Mouse (Mus musculus) heart, postnatal 14 days (tissue): ENCODE results near the gene Lif. TPM values are rescaled to one million over a fixed set of nuclear protein-coding genes. Genes with fewer than 3 reads are reported as not detected.

Experiments
- DNase-seq, 2 experiments: peaks; one replicate each; pipeline ENCODE4 v3.0.0; 2021 to 2022
- intact Hi-C: fragments of 180-260 bp; cut with DNase I; formaldehyde crosslinking; loops from one replicate; pipeline ENCODE4 v1.15.1; 2025
- total RNA-seq, 2 experiments: library from RNA; stranded (reverse); gene quantifications; 2 replicates each; pipeline ENCODE4 v1.2.3; 2021

The Lif gene
- total RNA-seq, 2 experiments from 2014 or later, result 0.14 to 0.37 TPM

- peak; percentile 54 to 75 for DNase-seq
- intact Hi-C loops, result no loop called here
Observed at GRCm38 (mm10) chr11:4260463-4261187, 3.3 kb downstream of the Lif start.

DNA sequence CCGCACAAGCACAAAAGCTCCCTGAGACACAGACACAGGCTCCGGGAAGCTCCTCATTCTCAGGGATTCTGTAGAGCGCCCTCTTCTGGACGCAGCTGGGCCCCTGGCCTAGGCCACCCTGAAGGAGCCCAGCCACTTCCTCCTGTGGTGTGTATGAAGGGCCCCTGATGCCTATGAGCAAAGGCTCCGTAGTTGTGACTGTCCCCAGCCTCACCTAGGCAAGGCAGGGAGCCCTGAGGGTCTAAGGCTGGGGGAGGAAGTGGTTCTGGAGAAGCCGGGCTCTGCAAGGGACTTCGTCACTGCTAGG, 3.8 kb downstream of the Lif start:
- intact Hi-C loops, result no loop called here

DNA sequence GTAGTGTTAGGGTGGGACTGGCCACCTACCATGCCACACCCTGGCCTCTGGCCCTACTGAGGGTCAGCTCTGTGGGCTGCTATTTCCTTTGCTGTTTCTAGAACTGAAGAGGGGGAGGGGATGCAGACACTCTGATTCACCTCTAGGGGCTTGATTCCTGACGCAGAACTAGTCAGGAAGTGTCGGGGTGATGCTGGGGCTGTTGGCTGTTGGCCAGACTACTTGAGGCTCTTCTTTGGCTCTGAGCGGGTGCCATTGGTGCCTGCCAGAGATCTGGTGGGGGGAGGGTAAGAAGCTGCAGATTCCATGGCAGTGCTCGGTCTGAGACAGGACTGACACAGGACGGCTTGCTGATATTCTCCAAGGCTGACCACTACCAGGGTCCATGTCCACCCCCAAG, 4.6 kb downstream of the Lif start:
- intact Hi-C loops, result no loop called here
- peak; percentile 35 to 74 for DNase-seq

More for the DNA sequence above, 3.8 kb downstream of the Lif start:
- DNase-seq, result peak; percentile 57 to 78

DNA sequence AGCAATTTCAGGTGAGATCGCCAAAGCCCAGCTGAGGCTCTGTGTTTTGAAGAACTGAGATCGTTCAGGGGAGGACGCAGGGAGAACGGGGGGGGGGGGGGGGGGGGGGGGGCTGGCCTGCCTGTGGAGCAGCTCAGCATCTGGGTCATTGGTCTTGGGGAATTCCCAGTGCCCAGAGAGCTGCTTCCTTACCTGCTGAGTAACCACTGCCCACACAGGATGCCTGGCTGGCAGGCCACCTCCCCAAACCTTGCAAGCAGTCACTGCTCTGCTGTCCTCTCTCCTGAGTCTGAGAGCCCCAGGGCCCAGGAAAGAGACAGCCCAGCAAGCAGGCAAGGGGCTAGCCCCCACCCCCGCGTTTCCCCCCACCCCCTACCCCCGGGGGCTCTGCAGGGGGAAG, 5.5 kb downstream of the Lif start:
- intact Hi-C loops, result no loop called here
- no peak for DNase-seq

DNA sequence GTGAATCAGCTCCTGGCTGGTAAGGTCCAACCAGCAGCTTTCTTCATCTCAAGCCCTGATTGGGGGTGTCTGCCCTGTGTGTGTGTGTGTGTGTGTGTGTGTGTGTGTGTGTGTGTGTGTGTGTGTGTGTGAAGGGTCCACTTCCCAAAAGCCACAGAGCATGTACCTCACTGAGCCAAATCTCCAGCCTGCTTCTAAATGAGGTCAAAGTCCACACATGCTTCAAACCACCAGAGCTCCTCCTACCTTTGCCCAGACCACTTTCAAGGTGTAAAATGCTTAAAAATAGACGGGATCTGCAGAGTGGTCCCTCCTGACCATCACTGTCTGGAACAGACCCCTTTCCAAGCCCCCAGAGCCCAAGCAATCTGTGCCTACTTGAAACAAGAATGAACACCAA, 5.9 kb downstream of the Lif start:
- intact Hi-C loops, result no loop called here
- no peak for DNase-seq

GRCm38 (mm10) chr11:4264066-4264465, 6.7 kb downstream of the Lif start:
- peak; percentile 65 to 75 for DNase-seq
- intact Hi-C loops, result loop anchor here (2.0 kb wide), 1 partner anchor 39 kb away; no protein-coding TSS in a partner anchor

DNA sequence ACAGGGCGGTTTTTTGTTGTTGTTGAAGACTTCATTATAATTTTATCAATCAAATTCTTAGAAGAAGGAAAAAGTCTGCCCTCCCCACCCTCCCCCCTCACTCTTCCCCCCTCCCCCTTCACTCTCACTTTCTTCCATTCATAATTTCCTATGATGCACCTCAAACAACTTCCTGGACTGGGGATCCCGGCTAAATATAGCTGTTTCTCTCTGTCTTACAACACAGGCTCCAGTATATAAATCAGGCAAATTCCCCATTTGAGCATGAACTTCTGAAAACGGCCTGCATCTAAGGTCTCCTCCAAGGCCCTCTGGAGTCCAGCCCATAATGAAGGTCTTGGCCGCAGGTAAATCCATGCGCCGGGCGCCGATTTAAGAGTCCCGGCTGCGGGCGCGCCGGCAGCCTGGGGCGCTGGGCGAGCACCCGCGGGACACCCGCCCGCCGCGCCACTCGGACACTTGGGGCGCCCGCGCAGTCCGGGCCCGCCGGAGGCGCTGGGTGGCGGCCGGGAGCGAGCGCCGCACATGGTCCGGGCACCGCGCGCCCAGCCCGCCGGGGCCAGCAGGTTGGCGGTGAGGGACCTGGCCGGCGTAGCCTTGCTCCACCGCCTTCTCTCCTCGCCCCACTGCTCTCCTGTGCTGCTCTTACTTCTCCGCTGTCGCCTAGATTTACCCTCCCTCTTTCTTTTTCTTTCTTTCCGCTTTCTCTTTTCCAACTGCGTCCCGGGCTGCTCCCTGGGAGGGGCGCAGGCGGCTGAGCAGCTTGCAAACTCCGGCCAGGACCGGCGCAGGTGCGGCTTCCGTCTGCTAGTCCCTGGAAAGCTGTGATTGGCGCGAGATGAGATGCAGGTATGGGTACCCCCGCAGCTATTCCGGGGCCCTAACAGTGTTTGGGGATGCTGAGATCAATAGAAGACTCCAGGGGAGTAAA, 9.2 kb downstream of the Lif start:
- peak; percentile 76 to 78 for DNase-seq

GRCm38 (mm10) chr11:4267202-4267578, 9.8 kb downstream of the Lif start:
- intact Hi-C loops, result no loop called here
- DNase-seq, result no peak

More for the DNA sequence above, 9.2 kb downstream of the Lif start:
- intact Hi-C loops, result no loop called here

DNA sequence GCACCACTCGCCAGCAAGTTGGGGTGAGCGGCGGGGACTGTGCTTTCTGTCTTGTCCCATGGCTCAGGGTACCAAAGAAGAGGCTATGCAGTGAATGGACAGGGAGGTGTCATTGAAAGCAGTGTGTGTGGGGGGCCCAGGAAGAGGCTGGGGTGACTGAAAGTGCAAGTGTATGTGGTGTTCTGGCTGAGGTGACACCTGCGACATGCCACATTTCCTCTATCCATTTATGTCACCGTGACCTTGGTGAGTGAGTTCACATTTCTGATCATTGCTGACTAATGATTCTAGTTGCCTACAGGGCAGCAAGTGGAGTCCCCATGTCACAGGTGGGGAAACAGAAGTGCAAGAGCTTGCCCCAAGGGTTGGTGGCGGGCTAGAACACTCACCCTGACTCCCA, 11.1 kb downstream of the Lif start:
- DNase-seq, result no peak
- intact Hi-C loops, result no loop called here

GRCm38 (mm10) chr11:4270744-4271459, 13.5 kb downstream of the Lif start:
- intact Hi-C loops, result no loop called here

DNA sequence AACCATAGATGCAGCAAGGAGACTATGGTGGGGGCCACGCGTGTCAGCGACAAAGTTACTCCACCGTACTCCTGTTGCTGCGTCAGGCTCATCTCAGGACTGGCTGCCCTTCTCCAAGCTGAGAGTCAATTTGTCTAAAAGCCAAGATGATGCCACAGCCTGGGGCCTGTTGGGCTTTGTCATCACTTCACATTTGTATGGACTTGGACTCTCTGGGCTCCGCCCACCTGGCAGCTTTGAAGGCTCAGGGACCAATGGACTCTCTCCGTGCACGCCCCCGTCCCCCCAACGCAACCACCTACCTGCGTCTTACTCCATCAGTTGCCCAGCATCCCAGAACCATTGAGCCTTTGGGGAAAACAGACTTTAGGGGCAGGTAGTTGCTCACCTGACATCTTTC, 14.2 kb downstream of the Lif start:
- no peak for DNase-seq
- intact Hi-C loops, result no loop called here

More at GRCm38 (mm10) chr11:4270744-4271459, 13.5 kb downstream of the Lif start:
- peak; percentile 49 to 57 for DNase-seq

GRCm38 (mm10) chr11:4276411-4276861, 19.1 kb downstream of the Lif start:
- intact Hi-C loops, result no loop called here
- DNase-seq, result peak; percentile 35 to 63

DNA sequence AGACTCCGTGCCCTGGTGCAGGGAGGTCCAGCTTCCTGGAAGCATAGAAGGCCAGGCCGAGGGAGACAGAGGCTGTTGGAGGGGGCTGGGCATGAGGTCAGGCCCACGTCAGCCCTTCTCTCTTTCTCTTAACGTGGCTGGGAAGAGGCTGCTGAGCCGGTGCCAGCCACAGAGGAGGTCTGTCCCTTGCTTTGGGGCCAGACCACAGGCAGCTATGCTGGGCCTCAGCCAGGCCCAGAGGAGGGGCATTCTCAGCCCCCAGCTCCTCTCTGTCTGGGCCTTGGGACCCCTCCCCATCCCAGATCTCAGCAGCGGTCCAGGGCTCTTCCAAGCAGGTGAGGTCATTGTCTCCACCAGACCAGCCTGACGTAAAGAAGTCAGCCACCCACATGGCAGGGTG, 22.6 kb downstream of the Lif start:
- intact Hi-C loops, result no loop called here
- DNase-seq, result no peak

- no peak for DNase-seq
- intact Hi-C loops, result no loop called here
Observed at GRCm38 (mm10) chr11:4281852-4282251, 24.5 kb downstream of the Lif start.

- peak in 1 of 2 experiments; percentile 52 for DNase-seq
- intact Hi-C loops, result no loop called here
Observed at GRCm38 (mm10) chr11:4283627-4284026, 26.3 kb downstream of the Lif start.

GRCm38 (mm10) chr11:4289280-4289679, 31.9 kb downstream of the Lif start:
- no peak for DNase-seq
- intact Hi-C loops, result no loop called here

DNA sequence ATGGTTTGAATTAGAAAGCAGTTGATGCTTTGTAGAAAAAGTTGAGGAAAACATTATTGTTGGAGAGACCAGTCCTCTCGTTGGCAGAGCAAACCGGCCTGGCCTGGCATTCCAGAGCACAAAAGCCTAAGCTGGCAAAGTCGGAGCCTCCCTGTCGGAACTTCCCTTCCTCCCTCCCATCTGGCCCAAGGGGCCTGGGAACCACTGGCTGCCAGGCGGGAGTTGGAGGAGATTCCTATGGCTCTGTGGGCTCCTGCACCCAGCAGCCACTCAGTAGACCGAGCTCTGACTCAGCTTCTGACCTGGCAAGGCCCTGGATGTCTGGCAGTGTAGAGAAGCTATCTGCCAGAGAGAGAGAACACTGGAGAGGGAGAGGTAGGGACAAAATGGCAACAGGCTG, 34.3 kb downstream of the Lif start:
- intact Hi-C loops, result no loop called here
- peak; percentile 55 to 73 for DNase-seq

GRCm38 (mm10) chr11:4292224-4292887, 35.0 kb downstream of the Lif start:
- no peak for DNase-seq
- intact Hi-C loops, result no loop called here

DNA sequence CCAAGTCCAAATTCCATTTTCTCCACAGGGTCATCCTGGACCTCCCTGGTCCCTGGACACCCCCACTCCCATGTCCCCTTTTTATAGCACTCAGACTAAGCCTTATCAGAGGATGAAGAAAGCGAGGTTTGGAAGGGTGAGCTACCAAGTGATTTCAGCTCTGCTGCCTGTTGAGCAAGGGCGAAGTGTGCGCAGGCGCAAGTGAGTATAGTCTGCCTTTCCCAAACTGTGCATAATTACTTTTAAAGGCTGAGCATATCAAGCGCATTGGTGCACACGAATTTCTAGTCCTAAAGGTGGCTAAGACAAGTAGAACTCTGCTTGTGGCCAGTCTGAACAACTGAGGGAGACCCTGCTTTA, 35.5 kb downstream of the Lif start:
- no peak for DNase-seq
- intact Hi-C loops, result no loop called here

- intact Hi-C loops, result no loop called here
- no peak for DNase-seq
Observed at GRCm38 (mm10) chr11:4293481-4293880, 36.1 kb downstream of the Lif start.

DNA sequence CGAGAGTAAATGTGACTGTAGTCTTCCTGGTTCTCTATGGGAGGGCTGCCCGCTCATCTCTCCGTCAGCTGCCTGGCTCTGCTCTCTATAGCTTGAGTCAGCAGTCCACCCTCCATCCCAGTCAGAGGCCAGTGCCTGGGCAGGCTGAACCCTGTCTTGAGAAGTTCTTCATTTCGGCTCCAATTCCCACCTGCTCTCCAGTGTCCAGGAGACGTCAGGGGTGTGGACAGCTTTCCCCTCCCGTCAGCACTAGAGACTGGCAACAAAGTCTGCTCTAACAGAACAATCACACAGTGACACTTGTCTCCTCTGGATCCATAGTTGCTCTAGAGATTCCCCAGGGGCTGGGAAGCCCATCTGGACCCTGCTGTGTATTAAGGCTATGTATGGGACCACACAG, 36.7 kb downstream of the Lif start:
- intact Hi-C loops, result no loop called here
- DNase-seq, result no peak
